Mouse (Mus musculus): ENCODE measurements around the gene Cdc42ep1. TPM values are rescaled to one million over a fixed set of nuclear protein-coding genes. Genes with fewer than 3 reads are reported as not detected.

The Cdc42ep1 gene
- total RNA-seq, 2 experiments from 2014 or later = 55.3 to 59.9 TPM

- peak; percentile 23 for DNase-seq
Observed at GRCm38 (mm10) chr15:78850059-78850824, 7.8 kb downstream of the Cdc42ep1 start.

- no peak for DNase-seq
Observed at GRCm38 (mm10) chr15:78850944-78851343, 8.5 kb downstream of the Cdc42ep1 start.

GRCm38 (mm10) chr15:78851505-78852153 is 9.2 kb downstream of the Cdc42ep1 start:
- DNase-seq = peak; percentile 96

- DNase-seq = no peak
Observed at GRCm38 (mm10) chr15:78855303-78855965, 13.0 kb downstream of the Cdc42ep1 start, which contains the start of gene Lgals2. Gene Lgals2, minus strand, starts transcription at chr15:78855529.

GRCm38 (mm10) chr15:78857009-78857408 is 14.6 kb downstream of the Cdc42ep1 start:
- DNase-seq = no peak

GRCm38 (mm10) chr15:78859311-78859710 is 16.9 kb downstream of the Cdc42ep1 start:
- no peak for DNase-seq

- no peak for DNase-seq
Observed at GRCm38 (mm10) chr15:78859714-78860113, 17.3 kb downstream of the Cdc42ep1 start.

GRCm38 (mm10) chr15:78862280-78862679 is 19.9 kb downstream of the Cdc42ep1 start:
- DNase-seq = no peak

- no peak for DNase-seq
Observed at GRCm38 (mm10) chr15:78863154-78863553, 20.7 kb downstream of the Cdc42ep1 start.

GRCm38 (mm10) chr15:78863852-78864253 is 21.4 kb downstream of the Cdc42ep1 start:
- DNase-seq = no peak

GRCm38 (mm10) chr15:78868398-78868797 is 26.0 kb downstream of the Cdc42ep1 start:
- peak; percentile 61 for DNase-seq

GRCm38 (mm10) chr15:78868826-78869233 is 26.4 kb downstream of the Cdc42ep1 start:
- no peak for DNase-seq

- peak; percentile 59 for DNase-seq
Observed at GRCm38 (mm10) chr15:78869775-78870174, 27.4 kb downstream of the Cdc42ep1 start.

- DNase-seq = no peak
Observed at GRCm38 (mm10) chr15:78872021-78872608, 29.7 kb downstream of the Cdc42ep1 start.

- DNase-seq = no peak
Observed at GRCm38 (mm10) chr15:78873803-78874435, 31.5 kb downstream of the Cdc42ep1 start.

GRCm38 (mm10) chr15:78874989-78875388 is 32.6 kb downstream of the Cdc42ep1 start:
- no peak for DNase-seq

- no peak for DNase-seq
Observed at GRCm38 (mm10) chr15:78875537-78875936, 33.1 kb downstream of the Cdc42ep1 start.

GRCm38 (mm10) chr15:78876258-78876696 is 33.9 kb downstream of the Cdc42ep1 start:
- peak; percentile 88 for DNase-seq

- DNase-seq = peak; percentile 95
Observed at GRCm38 (mm10) chr15:78876991-78877809, 34.8 kb downstream of the Cdc42ep1 start, which contains the start of gene Gga1. Gene Gga1, plus strand, starts transcription at chr15:78877190.

GRCm38 (mm10) chr15:78877810-78878390 is 35.5 kb downstream of the Cdc42ep1 start:
- no peak for DNase-seq
